ENCODE assay signal across 21 mouse cellular contexts in genomic region chr2:170043290-170043689, GRCm38 (mm10).
DNase-seq lines count a peak whose midpoint lies in the region; ATAC-seq and TF ChIP-seq lines count a peak whose summit lies in the region.
"Had no signal": no experiment of that assay in that cellular context is flagged by ENCODE, and none has a peak within 500 bp of the region (broad histone marks: within the 10 kb centered on the region; RNA-seq: fewer than 3 reads in every experiment).

No protein-coding gene starts in this region.

- no peak overlapping the region for H3K27ac ChIP-seq in forebrain, postnatal 0 days (ENCODE audit: low read depth, low read length)
- H3K27ac ChIP-seq in forebrain, embryonic 10.5 days = no peak overlapping the region
- no peak overlapping the region for H3K27ac ChIP-seq in testis, adult 2 months (ENCODE audit: control insufficient read depth, insufficient read depth, low read depth, low read length)
- H3K27ac ChIP-seq: embryonic facial prominence, embryonic 13.5 days; forebrain, embryonic 13.5 days; heart, embryonic 13.5 days; hindbrain, embryonic 13.5 days had no signal

- no peak overlapping the region for H3K4me2 ChIP-seq in forebrain, postnatal 0 days (ENCODE audit: low read depth)
- H3K4me2 ChIP-seq: embryonic facial prominence, embryonic 13.5 days; forebrain, embryonic 13.5 days; heart, embryonic 13.5 days; hindbrain, embryonic 13.5 days had no signal

- 0 out of 2 replicates have a peak, but pooled peaks cover 3% of the 10 kb centered on the region for H3K9me3 ChIP-seq in forebrain, postnatal 0 days (ENCODE audit: low read length)
- H3K9me3 ChIP-seq in forebrain, embryonic 10.5 days = peaks cover 10% of the 10 kb centered on the region; the same call in 1 of the 2 replicates
- H3K9me3 ChIP-seq: embryonic facial prominence, embryonic 13.5 days had no signal

- 0 out of 2 replicates have a peak, but pooled peaks have one; percentile 9 for TF ChIP-seq CTCF in forebrain, postnatal 0 days (IDR thresholded peaks at IDR 0.05; ENCODE audit: low read depth)
- TF ChIP-seq CTCF in testis, adult 2 months (IDR thresholded peaks at IDR 0.05; ENCODE audit: control insufficient read depth, insufficient read depth, insufficient replicate concordance, low read depth, low read length) = no peak

- no peak for ATAC-seq in forebrain, postnatal 0 days
- ATAC-seq: forebrain, embryonic 13.5 days had no signal

- H3K4me1 ChIP-seq in forebrain, postnatal 0 days (ENCODE audit: insufficient read depth) = no peaks in the 10 kb centered on the region
- H3K4me1 ChIP-seq in forebrain, embryonic 10.5 days = peaks cover 13% of the 10 kb centered on the region
- peaks cover 8% of the 10 kb centered on the region for H3K4me1 ChIP-seq in testis, adult 2 months (ENCODE audit: control insufficient read depth, insufficient read depth, low read length)
- H3K4me1 ChIP-seq: heart, embryonic 13.5 days had no signal

- H3K27me3 ChIP-seq in forebrain, postnatal 0 days (ENCODE audit: insufficient read depth, low read length) = peaks cover 35% of the 10 kb centered on the region
- peaks cover 6% of the 10 kb centered on the region; the same call in 1 of the 2 replicates for H3K27me3 ChIP-seq in forebrain, embryonic 10.5 days (ENCODE audit: poor library complexity, severe bottlenecking)
- no peaks in the 10 kb centered on the region for H3K27me3 ChIP-seq in testis, adult 2 months (ENCODE audit: control insufficient read depth, insufficient read depth, low read length)
- H3K27me3 ChIP-seq: embryonic facial prominence, embryonic 13.5 days had no signal

- H3K36me3 ChIP-seq in forebrain, postnatal 0 days (ENCODE audit: insufficient read depth) = no peaks in the 10 kb centered on the region
- H3K36me3 ChIP-seq in forebrain, embryonic 10.5 days (replicated peaks) = no peaks in the 10 kb centered on the region
- H3K36me3 ChIP-seq in testis, adult 2 months (ENCODE audit: control insufficient read depth, insufficient read depth, low read length) = no peaks in the 10 kb centered on the region
- H3K36me3 ChIP-seq: embryonic facial prominence, embryonic 13.5 days; heart, embryonic 13.5 days; hindbrain, embryonic 13.5 days had no signal

- H3K4me3 ChIP-seq in forebrain, postnatal 0 days (ENCODE audit: low read depth, low read length) = no peak overlapping the region
- H3K4me3 ChIP-seq in forebrain, embryonic 10.5 days = no peak overlapping the region
- H3K4me3 ChIP-seq in testis, adult 2 months (ENCODE audit: control insufficient read depth, low read depth, low read length) = peak overlapping the region; percentile 35
- H3K4me3 ChIP-seq: embryonic facial prominence, embryonic 13.5 days; forebrain, embryonic 13.5 days; gastrocnemius, adult 2 months; heart, embryonic 13.5 days; hindbrain, embryonic 13.5 days had no signal

- no peak for TF ChIP-seq POLR2A in testis, adult 2 months (IDR thresholded peaks at IDR 0.05; ENCODE audit: control insufficient read depth, low read depth, low read length)

- no peak overlapping the region for H3K9ac ChIP-seq in forebrain, postnatal 0 days
- H3K9ac ChIP-seq: embryonic facial prominence, embryonic 13.5 days; forebrain, embryonic 13.5 days; heart, embryonic 13.5 days; hindbrain, embryonic 13.5 days had no signal

- intact Hi-C loops in gastrocnemius, postnatal 36 days (cut with DNase I) = no loop called here

- WGBS in forebrain, postnatal 0 days = 83% methylated on average over 8 of the region's 10 CpGs
- 89% methylated on average over 9 of the region's 10 CpGs for WGBS in forebrain, embryonic 10.5 days

- no peak for DNase-seq in forebrain, postnatal 0 days
- no peak for DNase-seq in forebrain, embryonic 10.5 days (ENCODE audit: extremely low spot score, low spot score)
- no peak for DNase-seq in testis, postnatal 14 days (ENCODE audit: low spot score)
- peak; percentile 81 for DNase-seq in ZHBTc4 (ENCODE audit: low read depth, low spot score)
- no peak for DNase-seq in thymus, postnatal 4 days
- no peak for DNase-seq in layer of hippocampus, adult 18-20 months (ENCODE audit: low spot score in 2 of 2)
- DNase-seq in gastrocnemius, postnatal 36 days = no peak
- DNase-seq: adrenal gland, adult 2 months; adrenal gland, postnatal 25 days; cerebellum, adult 2 months; cerebellum, postnatal 10 days; embryo, embryonic 11 days; gastrocnemius, adult 2 months; gastrocnemius, postnatal 25 days; heart, adult 11 months; kidney, adult 11 months had no signal
